Mouse (Mus musculus) liver, embryonic 13.5 days (tissue): ENCODE results near the gene Rev3l. TPM values are rescaled to one million over a fixed set of nuclear protein-coding genes. Genes with fewer than 3 reads are reported as not detected.

Experiments
- ATAC-seq: fragments of 200-750 bp; cut with Nextera tagmentation; 2 replicates; pipeline ENCODE4 v1.8.0; 2017; ENCODE audit warnings: low read depth, mild to moderate bottlenecking, moderate number of reproducible peaks, moderate library complexity
- DNase-seq: peaks from one replicate; pipeline ENCODE4 v3.0.0; 2022
- H3K27ac ChIP-seq: fragments of 300-500 bp; sonication (generic); 2 replicates; pipeline ENCODE4 v1.5.1; 2015; ENCODE audit warnings: moderate library complexity, mild to moderate bottlenecking, inconsistent platforms
- H3K27me3 ChIP-seq: fragments of 300-500 bp; sonication (generic); 2 replicates; pipeline ENCODE4 v1.6.1; 2015; ENCODE audit warnings: mild to moderate bottlenecking, inconsistent platforms
- H3K36me3 ChIP-seq: fragments of 300-500 bp; sonication (generic); 2 replicates; pipeline ENCODE4 v1.6.1; 2015; ENCODE audit warnings: mild to moderate bottlenecking, inconsistent platforms
- H3K4me1 ChIP-seq: fragments of 300-500 bp; sonication (generic); replicated peaks from 2 replicates; pipeline ENCODE4 v1.6.1; 2015; ENCODE audit warnings: inconsistent platforms
- H3K4me2 ChIP-seq: fragments of 300-500 bp; sonication (generic); 2 replicates; pipeline ENCODE4 v1.6.1; 2015; ENCODE audit warnings: inconsistent platforms, mild to moderate bottlenecking, moderate library complexity
- H3K4me3 ChIP-seq: fragments of 300-500 bp; sonication (generic); replicated peaks from 2 replicates; pipeline ENCODE4 v1.5.1; 2015; ENCODE audit warnings: mild to moderate bottlenecking, inconsistent platforms
- H3K9ac ChIP-seq: fragments of 300-500 bp; sonication (generic); 2 replicates; pipeline ENCODE4 v1.6.1; 2015; ENCODE audit warnings: mild to moderate bottlenecking, inconsistent platforms
- H3K9me3 ChIP-seq: fragments of 300-500 bp; sonication (generic); replicated peaks from 2 replicates; pipeline ENCODE4 v1.6.1; 2016; ENCODE audit warnings: inconsistent platforms
- WGBS: fragments of 180-500 bp; shearing (Covaris S2); methylation state at CpG from one replicate; pipeline ENCODE4 v1.1.7; 2015; ENCODE audit not compliant: insufficient replicate concordance; 5-methylcytosine and 5-hydroxymethylcytosine counted together
- polyA plus RNA-seq: library from polyadenylated mRNA; unstranded; fragments of >200 nt; fragmentation: Nextera tagmentation; extraction: Ambion mirVana; gene quantifications from 2 replicates; pipeline ENCODE4 v1.2.1, GENCODE M21; 2015

The Rev3l gene
- polyA plus RNA-seq, 1 experiment from 2014 or later, result 3.1 TPM

- Histone ChIP-seq H3K4me1 (no peaks in the 10 kb centered on the region; the same call in 1 of the 2 replicates), H3K27me3 (no peaks in the 10 kb centered on the region), H3K27ac (no peak overlapping the region), H3K9ac (no peak overlapping the region), H3K9me3 (no peaks in the 10 kb centered on the region), H3K4me3 (no peak overlapping the region), H3K4me2 (no peak overlapping the region), H3K36me3 (0 out of 2 replicates have a peak, but pooled peaks cover 6% of the 10 kb centered on the region)
- ATAC-seq (no peak), DNase-seq (no peak)
- 49% methylated on average over 3 of the region's 3 CpGs for WGBS
Measured at GRCm38 (mm10) chr10:39785241-39785640, 53.3 kb downstream of the Rev3l start.

DNA sequence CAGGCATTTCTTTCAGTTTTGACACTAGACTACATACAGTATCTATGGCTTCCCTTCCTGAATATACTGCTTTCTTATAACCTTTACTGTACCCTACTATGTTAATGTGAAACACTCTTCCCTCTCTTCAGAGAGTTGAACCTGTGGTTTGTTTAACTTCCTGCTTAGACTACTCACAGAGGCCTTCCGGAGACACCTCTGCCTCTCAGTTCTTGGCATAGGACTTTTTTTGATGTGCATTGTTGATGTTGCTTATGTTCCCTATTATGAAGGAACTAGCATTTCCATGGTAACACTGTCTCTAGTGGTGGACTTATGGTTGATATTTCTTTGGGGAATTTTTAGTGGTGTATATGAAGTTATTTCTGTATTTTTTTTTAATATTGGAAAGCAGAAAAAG lies 61.4 kb downstream of the Rev3l start:
- Histone ChIP-seq H3K27ac (no peak overlapping the region), H3K9ac (no peak overlapping the region), H3K27me3 (no peaks in the 10 kb centered on the region), H3K9me3 (no peaks in the 10 kb centered on the region), H3K36me3 (peaks cover 15% of the 10 kb centered on the region), H3K4me1 (no peaks in the 10 kb centered on the region), H3K4me2 (no peak overlapping the region), H3K4me3 (no peak overlapping the region)
- ATAC-seq (no peak), DNase-seq (no peak)
- 35% methylated on average over 1 of the region's 1 CpGs for WGBS

- Histone ChIP-seq H3K9me3 (no peaks in the 10 kb centered on the region), H3K9ac (no peak overlapping the region), H3K4me2 (no peak overlapping the region), H3K27ac (no peak overlapping the region), H3K4me1 (no peaks in the 10 kb centered on the region), H3K4me3 (no peak overlapping the region), H3K27me3 (no peaks in the 10 kb centered on the region), H3K36me3 (peaks cover 38% of the 10 kb centered on the region)
- DNase-seq (peak; percentile 56), ATAC-seq (no peak)
- 49% methylated on average over 3 of the region's 3 CpGs for WGBS
Measured at GRCm38 (mm10) chr10:39811507-39811906, 79.6 kb downstream of the Rev3l start.

DNA sequence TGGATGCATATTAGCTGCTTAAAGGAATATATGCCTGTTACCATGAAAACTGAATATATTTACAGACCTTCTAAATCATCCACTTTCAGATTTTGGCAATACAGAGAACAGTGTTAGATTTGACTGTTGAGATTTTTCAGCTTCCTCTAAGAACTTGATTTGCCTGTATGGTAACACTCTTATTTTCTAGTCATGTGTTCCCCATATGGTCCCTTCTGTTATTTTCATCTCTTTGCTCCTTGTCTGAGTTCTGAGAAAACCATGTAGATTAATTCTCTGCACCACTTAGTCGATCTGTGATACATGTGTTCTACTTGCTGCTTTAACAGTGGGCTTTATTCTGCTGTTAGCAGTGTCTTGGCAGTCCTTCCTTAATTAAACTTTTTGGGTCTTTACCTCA lies 110.7 kb downstream of the Rev3l start:
- H3K4me2 ChIP-seq, result no peak overlapping the region
- peaks cover 29% of the 10 kb centered on the region for H3K36me3 ChIP-seq
- no peak for DNase-seq
- H3K9ac ChIP-seq, result no peak overlapping the region
- ATAC-seq, result no peak
- H3K9me3 ChIP-seq, result no peaks in the 10 kb centered on the region
- no peaks in the 10 kb centered on the region for H3K27me3 ChIP-seq
- H3K27ac ChIP-seq, result no peak overlapping the region
- WGBS, result 70% methylated on average over 1 of the region's 1 CpGs
- H3K4me3 ChIP-seq, result no peak overlapping the region
- H3K4me1 ChIP-seq, result no peaks in the 10 kb centered on the region

- Histone ChIP-seq H3K9me3 (no peaks in the 10 kb centered on the region), H3K27me3 (no peaks in the 10 kb centered on the region), H3K4me3 (no peak overlapping the region), H3K9ac (no peak overlapping the region), H3K36me3 (peaks cover 42% of the 10 kb centered on the region), H3K4me2 (no peak overlapping the region), H3K4me1 (peaks cover 9% of the 10 kb centered on the region), H3K27ac (no peak overlapping the region)
- 38% methylated on average over 2 of the region's 2 CpGs for WGBS
- 0 out of 2 replicates have a peak, but pooled peaks have one; percentile 55 for ATAC-seq
- no peak for DNase-seq
Measured at GRCm38 (mm10) chr10:39865509-39865908, 133.6 kb downstream of the Rev3l start.

- WGBS, result 46% methylated on average over 3 of the region's 3 CpGs
- Histone ChIP-seq H3K27ac (no peak overlapping the region), H3K27me3 (no peaks in the 10 kb centered on the region), H3K36me3 (no peaks in the 10 kb centered on the region), H3K4me3 (no peak overlapping the region), H3K4me2 (no peak overlapping the region), H3K4me1 (peaks cover 5% of the 10 kb centered on the region), H3K9ac (no peak overlapping the region), H3K9me3 (no peaks in the 10 kb centered on the region)
- no peak for ATAC-seq
- no peak for DNase-seq
Measured at GRCm38 (mm10) chr10:39888621-39889020, 156.7 kb downstream of the Rev3l start.

GRCm38 (mm10) chr10:39893702-39894697 lies 162.1 kb downstream of the Rev3l start:
- 46% methylated on average over 11 of the region's 11 CpGs for WGBS
- Histone ChIP-seq H3K9ac (no peak overlapping the region), H3K27ac (0 out of 2 replicates have a peak overlapping the region, but pooled peaks have one; percentile 25), H3K4me2 (peak overlapping the region; percentile 31), H3K27me3 (no peaks in the 10 kb centered on the region), H3K9me3 (no peaks in the 10 kb centered on the region), H3K36me3 (no peaks in the 10 kb centered on the region), H3K4me1 (peaks cover 37% of the 10 kb centered on the region), H3K4me3 (no peak overlapping the region)
- ATAC-seq (peak; percentile 76), DNase-seq (peak; percentile 59)

DNA sequence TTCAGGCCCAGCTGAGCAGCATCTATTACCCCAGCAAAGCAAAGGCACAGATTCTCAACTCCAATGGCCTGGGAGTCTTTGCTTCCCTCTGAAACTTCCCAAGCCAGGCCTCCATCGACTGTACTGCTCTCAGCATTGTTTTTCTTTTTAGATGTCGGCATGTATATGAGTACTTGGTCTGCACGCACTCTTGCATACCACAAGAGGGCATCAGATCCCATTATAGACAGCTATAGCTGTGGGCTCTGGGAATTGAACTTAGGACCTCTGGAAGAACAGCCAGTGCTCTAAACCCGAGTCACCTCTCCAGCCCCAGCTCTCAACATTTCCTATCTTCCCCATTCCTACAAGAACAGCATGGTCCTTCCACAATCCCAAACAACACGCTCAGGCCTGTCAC lies 164.6 kb downstream of the Rev3l start:
- H3K27ac ChIP-seq, result no peak overlapping the region
- H3K4me2 ChIP-seq, result no peak overlapping the region
- H3K9me3 ChIP-seq, result no peaks in the 10 kb centered on the region
- no peak overlapping the region for H3K4me3 ChIP-seq
- WGBS, result 73% methylated on average over 5 of the region's 5 CpGs
- peaks cover 41% of the 10 kb centered on the region for H3K4me1 ChIP-seq
- no peaks in the 10 kb centered on the region for H3K27me3 ChIP-seq
- DNase-seq, result no peak
- no peak overlapping the region for H3K9ac ChIP-seq
- no peaks in the 10 kb centered on the region for H3K36me3 ChIP-seq
- ATAC-seq, result no peak

GRCm38 (mm10) chr10:39898874-39899371 lies 167.0 kb downstream of the Rev3l start, which contains the start of gene Mfsd4b4:
TSS of gene Mfsd4b4 (minus strand) at chr10:39899238.
- Histone ChIP-seq H3K9ac (peak within 1 kb of the TSS; percentile 82), H3K4me2 (peak within 1 kb of the TSS; percentile 88), H3K4me1 (peaks cover 33% of the 10 kb centered on the region), H3K9me3 (no peaks in the 10 kb centered on the region), H3K4me3 (peak within 1 kb of the TSS; percentile 69), H3K27me3 (no peaks in the 10 kb centered on the region), H3K27ac (peak within 1 kb of the TSS; percentile 76), H3K36me3 (no peaks in the 10 kb centered on the region)
- DNase-seq (peak; percentile 87), ATAC-seq (peak; percentile 94)
- WGBS, result under 1% methylated on average over 41 of the region's 41 CpGs

DNA sequence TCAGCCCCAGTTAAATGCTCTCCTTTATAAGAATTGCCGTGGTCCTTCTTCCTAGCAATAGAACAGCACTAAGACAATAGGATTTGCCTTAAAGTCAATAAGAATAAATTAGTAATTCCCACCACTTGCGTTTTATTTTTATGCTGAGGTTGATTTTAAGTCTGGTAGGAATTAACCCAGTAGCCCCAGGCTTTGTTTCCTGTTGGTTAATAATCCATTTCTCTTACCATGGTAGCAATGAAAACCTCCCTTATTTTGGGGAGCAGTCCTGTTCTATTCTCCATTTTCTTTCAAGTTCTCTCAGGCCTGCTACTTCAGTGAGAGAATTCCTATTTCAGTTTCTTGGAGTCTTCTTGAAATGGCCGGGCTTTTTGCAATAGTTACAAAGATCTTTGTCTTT lies 172.3 kb downstream of the Rev3l start:
- 64% methylated on average over 3 of the region's 3 CpGs for WGBS
- Histone ChIP-seq H3K4me2 (no peak overlapping the region), H3K27ac (no peak overlapping the region), H3K4me3 (no peak overlapping the region), H3K36me3 (no peaks in the 10 kb centered on the region), H3K9me3 (no peaks in the 10 kb centered on the region), H3K4me1 (peaks cover 3% of the 10 kb centered on the region; the same call in 1 of the 2 replicates), H3K9ac (no peak overlapping the region), H3K27me3 (no peaks in the 10 kb centered on the region)
- DNase-seq (no peak), ATAC-seq (no peak)

DNA sequence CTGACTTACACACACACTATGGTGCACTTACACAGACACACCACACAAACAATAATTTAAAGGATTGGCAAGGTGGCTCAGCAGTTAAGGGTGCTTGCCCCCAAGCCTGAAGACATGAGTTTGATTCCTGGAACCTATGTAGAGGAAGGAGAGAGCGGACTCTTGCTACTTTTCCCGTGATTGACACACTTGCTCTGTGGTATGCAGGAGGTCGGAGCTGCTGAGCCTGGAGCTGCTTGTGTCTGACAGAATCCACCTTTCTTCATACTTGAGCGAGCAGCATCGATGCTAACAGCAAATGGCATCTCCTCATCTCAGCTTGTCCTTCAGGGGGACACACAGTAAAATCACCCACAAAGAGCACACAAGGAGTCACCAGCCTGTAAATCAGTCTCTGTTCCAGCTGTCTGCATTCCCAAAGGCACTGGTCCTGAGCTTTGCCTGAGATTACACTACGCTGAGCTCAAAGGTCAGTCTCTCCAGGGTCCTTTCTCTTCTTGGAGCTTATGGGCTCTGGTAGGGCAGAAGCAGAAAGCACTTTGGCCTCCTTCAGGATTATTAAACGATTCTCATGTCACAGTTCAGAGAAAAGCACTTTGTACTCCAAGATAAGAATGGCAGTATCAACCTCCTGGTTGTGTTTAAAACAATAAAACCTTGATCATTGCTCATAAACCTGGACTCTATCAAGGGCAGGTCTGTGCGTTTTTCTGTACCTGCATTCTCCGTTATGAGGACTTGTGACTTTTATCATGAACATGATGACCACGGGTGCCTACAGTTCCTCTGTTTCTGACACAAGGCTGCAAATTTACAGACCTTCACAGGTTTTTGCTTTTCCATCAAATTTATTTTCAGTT lies 175.1 kb downstream of the Rev3l start:
- Histone ChIP-seq H3K4me1 (no peaks in the 10 kb centered on the region), H3K9ac (no peak overlapping the region), H3K27me3 (no peaks in the 10 kb centered on the region), H3K27ac (no peak overlapping the region), H3K9me3 (no peaks in the 10 kb centered on the region), H3K36me3 (no peaks in the 10 kb centered on the region), H3K4me2 (no peak overlapping the region), H3K4me3 (no peak overlapping the region)
- ATAC-seq (no peak), DNase-seq (no peak)
- 69% methylated on average over 10 of the region's 10 CpGs for WGBS
